Mouse (Mus musculus): Measurements from ENCODE around the gene Fyn.

GRCm38 (mm10) chr10:39562383-39562782 lies 193.7 kb downstream of the Fyn start:
- TF ChIP-seq CTCF (IDR thresholded peaks at IDR 0.05; ENCODE audit: borderline replicate concordance, insufficient read depth, low read length) = no peak
- TF ChIP-seq POLR2A (IDR thresholded peaks at IDR 0.05; ENCODE audit: low read depth, low read length) = no peak

All from embryonic fibroblast, embryonic 13.5 days (primary cell).